Mouse (Mus musculus): ENCODE measurements around the gene Dnajb5. TPM values are rescaled to one million over a fixed set of nuclear protein-coding genes. Genes with fewer than 3 reads are reported as not detected.
"Not testable (repeated sequence)": the region's sequence is repeated elsewhere in the genome, so short reads cannot be mapped to it uniquely, and the experiment has no call there.

The Dnajb5 gene
- total RNA-seq, 4 experiments from 2014 or later, result 65.1 to 119 (median 88.0) TPM

- no peak for DNase-seq (ENCODE audit: low spot score)
Observed at GRCm38 (mm10) chr4:42972952-42973351, 23.3 kb downstream of the Dnajb5 start.

GRCm38 (mm10) chr4:42973868-42974267 is 24.3 kb downstream of the Dnajb5 start:
- no peak for DNase-seq (ENCODE audit: low spot score)

- no peak for DNase-seq (ENCODE audit: low spot score)
Observed at GRCm38 (mm10) chr4:42978062-42978461, 28.4 kb downstream of the Dnajb5 start.

- DNase-seq (ENCODE audit: low spot score), result not testable (repeated sequence)
Observed at GRCm38 (mm10) chr4:42980467-42980866, 30.9 kb downstream of the Dnajb5 start.

DNA sequence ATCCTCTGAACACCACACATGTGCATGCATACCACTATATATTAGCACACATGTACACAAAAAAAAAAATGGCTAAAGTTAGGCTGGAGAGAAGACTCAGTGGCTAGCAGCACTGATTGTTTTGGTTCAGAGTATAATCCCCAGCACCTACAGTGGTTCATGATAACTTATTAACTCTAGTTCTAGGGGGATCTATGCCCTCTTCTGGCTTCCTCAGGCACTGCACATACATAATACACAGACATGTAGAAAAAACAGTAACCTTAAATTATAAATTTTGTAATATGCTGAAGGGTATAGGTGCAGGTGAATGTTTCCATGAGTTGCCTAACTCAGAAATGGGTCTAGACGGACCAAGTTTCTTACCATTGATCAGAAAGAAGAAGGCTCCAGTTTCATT is 38.7 kb downstream of the Dnajb5 start:
- DNase-seq (ENCODE audit: low spot score), result no peak

DNA sequence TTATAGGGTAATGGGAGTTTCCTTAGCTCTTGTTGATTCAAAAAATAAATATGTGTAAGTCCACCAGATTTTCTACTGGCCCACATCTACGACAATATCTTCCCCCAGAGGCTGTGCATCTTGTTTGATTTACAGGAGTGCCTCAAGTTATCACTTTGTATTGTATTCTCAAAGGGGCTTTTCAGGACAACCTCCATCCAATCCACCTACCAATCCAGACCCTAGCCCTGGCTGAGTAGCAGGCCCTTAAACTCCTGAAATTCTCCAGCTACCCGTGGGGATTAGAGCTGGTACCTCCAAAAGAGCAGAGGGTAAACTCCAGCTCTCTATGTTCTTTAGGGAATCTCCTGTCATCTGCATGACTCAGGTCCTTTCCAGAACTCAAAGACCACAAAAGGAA is 48.4 kb downstream of the Dnajb5 start:
- no peak for DNase-seq (ENCODE audit: low spot score)

DNA sequence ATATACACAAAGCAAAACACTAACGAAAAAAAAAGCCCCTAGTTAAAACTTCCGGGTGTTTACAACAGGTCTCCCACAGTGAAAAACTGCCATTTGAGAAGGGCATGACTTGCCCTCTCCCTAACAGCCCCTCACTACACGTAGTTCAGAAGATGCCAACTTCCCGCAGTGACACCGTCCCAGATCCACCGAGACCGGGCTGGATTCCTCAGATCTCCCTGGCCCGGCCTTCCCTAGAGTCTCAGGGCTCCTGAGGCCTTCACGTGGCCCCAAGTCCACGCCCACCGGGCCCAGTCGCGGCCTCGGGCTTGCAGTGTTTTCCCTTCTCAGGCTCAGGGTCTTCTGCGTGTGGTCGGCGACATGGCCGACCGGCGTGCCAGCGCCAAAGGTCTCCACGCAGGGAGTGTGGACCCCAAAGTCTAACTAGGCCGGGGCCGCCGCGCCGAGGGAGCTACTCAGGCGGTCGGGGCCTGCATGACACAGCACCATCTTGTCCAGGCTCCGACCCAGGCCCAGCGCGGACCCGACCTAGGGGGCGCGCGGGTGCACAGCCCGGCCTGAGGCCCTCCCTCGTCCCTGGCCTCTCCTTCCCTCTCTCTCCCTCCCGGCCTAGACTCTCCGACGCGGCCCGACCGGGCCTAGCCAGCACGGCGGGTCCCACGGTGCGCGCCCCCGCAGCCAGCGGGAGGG is 50.0 kb downstream of the Dnajb5 start:
- DNase-seq (ENCODE audit: low spot score), result peak; percentile 60

- DNase-seq (ENCODE audit: low spot score), result peak; percentile 99
Observed at GRCm38 (mm10) chr4:43000141-43000986, 50.8 kb downstream of the Dnajb5 start, which contains the start of gene Vcp. Vcp (minus strand) TSS chr4:43000507.

DNA sequence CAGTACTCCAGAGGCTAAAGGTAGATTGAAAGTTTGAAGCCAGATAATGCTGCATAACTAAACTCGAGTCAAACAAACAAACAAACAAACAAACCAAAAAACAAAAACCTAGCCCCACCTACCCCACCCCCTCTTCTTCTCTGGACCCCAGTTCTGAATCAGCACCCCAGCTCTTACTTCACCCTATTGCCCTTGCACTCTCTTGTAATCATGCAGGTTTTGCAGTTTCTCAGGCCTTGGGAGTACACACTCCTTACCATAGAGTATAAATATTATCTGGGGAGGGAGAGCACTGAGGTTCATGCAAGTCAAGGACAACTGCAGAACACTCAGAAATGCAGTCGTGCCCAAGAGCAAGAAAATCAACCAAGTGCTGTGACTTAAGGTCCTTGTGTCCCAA is 51.7 kb downstream of the Dnajb5 start:
- DNase-seq (ENCODE audit: low spot score), result no peak

DNA sequence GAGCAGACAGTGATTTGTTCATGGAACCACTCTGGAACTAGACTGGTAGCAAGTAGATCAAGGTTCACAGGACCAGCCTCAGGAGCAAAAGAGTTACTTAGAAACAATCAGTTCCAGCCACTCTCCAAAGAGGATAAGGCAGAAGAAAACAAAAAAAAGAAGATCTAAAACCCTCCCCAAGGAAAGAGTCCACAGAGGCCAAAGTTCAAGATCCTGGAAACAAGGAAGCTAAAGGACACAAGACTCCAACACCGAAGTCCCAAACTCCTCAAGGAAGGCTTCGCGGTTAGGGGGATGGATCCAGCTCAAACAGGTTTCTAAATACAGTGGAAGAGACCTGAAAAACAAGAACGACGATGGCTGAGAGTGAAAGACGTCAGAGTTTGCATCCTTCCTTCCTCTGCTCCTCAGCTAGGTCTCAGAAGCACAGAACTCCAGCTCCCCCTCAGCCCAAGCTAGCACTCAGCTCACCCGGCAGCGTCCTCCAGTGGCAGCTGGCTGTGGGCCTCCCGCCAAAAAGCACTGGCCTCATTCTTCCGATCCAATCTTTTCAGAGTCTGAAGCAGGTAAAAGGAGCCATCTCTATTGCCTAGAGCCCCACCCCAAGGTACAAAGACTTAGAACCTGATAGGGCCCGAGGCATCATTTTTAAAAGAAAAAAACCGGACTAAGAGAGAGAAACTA is 53.3 kb downstream of the Dnajb5 start:
- DNase-seq (ENCODE audit: low spot score), result no peak

DNA sequence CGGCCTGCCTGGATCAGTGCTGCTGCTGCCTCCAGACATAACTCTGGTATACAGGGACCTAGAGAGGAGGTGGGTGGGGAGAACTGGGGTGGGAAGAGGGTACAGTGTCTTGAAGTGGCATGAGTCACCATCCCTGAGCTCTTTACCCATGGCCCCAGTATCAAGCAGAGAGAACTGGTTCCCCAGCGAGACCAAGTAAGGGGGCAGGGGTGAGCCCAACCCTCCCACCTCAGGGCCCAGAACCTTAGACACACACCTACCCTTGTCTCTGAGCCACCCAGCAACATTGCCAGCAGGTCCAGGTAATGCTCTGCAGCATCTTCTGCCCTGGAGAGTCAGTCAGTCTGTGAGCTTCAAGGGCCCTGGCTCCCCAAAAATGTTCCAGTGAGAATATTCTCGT is 55.3 kb downstream of the Dnajb5 start:
- no peak for DNase-seq (ENCODE audit: low spot score)

GRCm38 (mm10) chr4:43005765-43006164 is 56.2 kb downstream of the Dnajb5 start:
- peak; percentile 50 for DNase-seq (ENCODE audit: low spot score)

Other genes starting within 250 kb of the Dnajb5 start
- gene 4930578G10Rik, start 214.3 kb upstream of the Dnajb5 start, total RNA-seq (2022), result not detected
- under 1 TPM; 0.50 to 0.75 (median 0.61) TPM for gene Ccl19, start 193.2 kb upstream of the Dnajb5 start, total RNA-seq (2022)
- gene Ccl21a, start 175.8 kb upstream of the Dnajb5 start, total RNA-seq (2022), result 10 to 100 TPM; 55.3 to 66.3 (median 58.5) TPM
- not detected for gene Fam205a1, start 95.9 kb upstream of the Dnajb5 start, total RNA-seq (2022)
- not detected for gene Gm12394, start 93.0 kb upstream of the Dnajb5 start, total RNA-seq (2022)
- 10 to 100 TPM in 2 of 4 experiments, 1 to 10 TPM in 2; 7.5 to 11.8 (median 10.3) TPM for gene Fam205c, start 75.6 kb upstream of the Dnajb5 start, total RNA-seq (2022)
- 1 to 10 TPM; 4.3 to 9.8 (median 7.0) TPM for gene Phf24, start 33.2 kb upstream of the Dnajb5 start, total RNA-seq (2022)
- gene 1700022I11Rik, start 19.8 kb downstream of the Dnajb5 start, total RNA-seq (2022), result not detected
- gene Vcp, start 50.7 kb downstream of the Dnajb5 start, total RNA-seq (2022), result 100 to 1,000 TPM; 255 to 280 (median 263) TPM
- gene Fancg, start 60.7 kb downstream of the Dnajb5 start, total RNA-seq (2022), result 1 to 10 TPM; 1.7 to 2.8 (median 2.2) TPM
- 10 to 100 TPM; 19.6 to 27.4 (median 23.6) TPM for gene Pigo, start 76.0 kb downstream of the Dnajb5 start, total RNA-seq (2022)
- 100 to 1,000 TPM; 104 to 110 (median 108) TPM for gene Stoml2, start 81.9 kb downstream of the Dnajb5 start, total RNA-seq (2022)
- 10 to 100 TPM; 25.7 to 34.1 (median 30.1) TPM for gene Fam214b, start 96.4 kb downstream of the Dnajb5 start, total RNA-seq (2022)
- gene Unc13b, start 109.1 kb downstream of the Dnajb5 start, total RNA-seq (2022), result 10 to 100 TPM in 3 of 4 experiments, 1 to 10 TPM in 1; 7.7 to 11.7 (median 10.1) TPM